Mouse (Mus musculus) retina, postnatal 7 days (tissue): ENCODE measurements around the gene Ptprh.
A peak's percentile ranks its signal among the peaks of the same experiment; 100 is the strongest.

Experiments used
- DNase-seq: peaks from one replicate; pipeline ENCODE4 v3.0.0-alpha.2; 2012; ENCODE audit warnings: low read depth, low spot score

The Ptprh gene

GRCm38 (mm10) chr7:4524212-4524922, 79.5 kb downstream of the Ptprh start, which contains the start of gene Tnni3:
Tnni3 (minus strand) TSS chr7:4524229.
- DNase-seq: peak; percentile 75

GRCm38 (mm10) chr7:4523205-4524130, 80.4 kb downstream of the Ptprh start:
- DNase-seq: no peak

DNA sequence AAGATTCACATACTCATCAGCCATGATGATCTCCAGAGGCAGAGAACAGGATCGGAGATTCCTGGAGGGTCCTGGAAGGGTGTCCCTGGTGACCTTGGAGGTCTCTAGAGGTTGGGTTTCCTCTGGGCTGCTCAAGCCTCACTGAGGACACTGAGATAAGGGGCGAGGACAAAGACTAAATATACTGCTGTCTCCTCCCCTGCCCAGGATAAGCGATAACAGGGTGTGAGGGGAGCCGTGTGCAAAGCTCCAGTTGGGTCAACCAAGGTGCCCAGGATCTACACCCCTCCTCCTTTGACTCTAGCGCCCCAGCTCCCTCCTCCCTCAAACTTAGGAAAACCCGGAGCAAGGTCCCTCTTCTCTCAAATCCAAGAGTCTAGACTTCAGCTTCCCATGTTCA, 81.5 kb downstream of the Ptprh start:
- no peak for DNase-seq

GRCm38 (mm10) chr7:4521231-4522003, 82.4 kb downstream of the Ptprh start:
- DNase-seq: no peak

DNA sequence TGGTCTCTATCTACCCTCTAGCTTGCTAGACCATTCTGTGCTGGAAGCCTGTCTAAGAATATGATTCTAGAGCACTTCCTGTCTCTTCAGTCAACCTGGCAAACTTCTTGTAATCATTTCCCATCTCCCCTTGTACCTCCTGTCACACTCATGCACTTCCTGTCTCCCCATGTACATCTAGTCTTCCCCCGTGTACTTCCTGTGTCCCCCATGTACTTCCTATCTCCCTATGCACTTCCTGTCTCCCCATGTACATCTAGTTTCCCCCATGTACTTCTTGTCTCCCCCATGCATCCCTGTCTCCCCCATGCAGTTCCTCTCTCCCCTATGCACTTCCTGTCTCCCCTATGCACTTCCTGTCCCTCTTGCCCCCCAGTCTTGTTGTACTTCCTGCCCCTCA, 85.4 kb downstream of the Ptprh start:
- DNase-seq: no peak

DNA sequence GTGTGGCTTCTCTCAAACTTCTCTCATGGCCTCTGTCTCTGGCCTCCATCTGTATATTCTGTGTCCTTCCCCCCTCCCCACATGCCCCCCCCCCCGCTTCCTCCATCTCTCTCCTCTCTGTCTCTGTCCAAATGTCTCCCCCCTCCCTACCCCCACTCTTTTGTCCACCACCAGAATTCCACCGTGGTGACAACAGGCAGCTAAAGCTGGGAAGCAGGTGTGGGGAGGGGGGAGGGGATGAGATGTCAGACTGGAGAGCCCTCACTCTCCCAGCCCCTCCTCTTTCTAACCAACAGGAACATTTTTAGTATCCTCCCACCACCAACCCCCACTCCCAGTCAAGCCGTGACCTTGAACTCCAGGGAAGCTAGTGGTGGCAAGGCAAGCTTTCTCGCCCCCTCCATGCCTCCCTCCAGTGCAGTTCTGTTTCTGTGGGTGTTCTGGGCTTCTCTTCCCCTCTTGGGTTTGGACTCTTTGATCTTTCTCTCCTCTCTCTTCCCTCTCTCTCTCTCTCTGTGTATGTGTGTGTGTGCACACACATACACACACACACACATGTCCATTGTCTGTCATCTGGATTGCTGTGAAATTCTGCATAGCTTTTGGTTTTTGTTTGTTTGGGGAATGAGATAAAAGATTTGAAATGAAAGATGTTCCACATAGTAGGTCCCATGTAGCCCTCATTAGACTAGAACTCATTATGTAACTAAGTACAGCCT, 87.3 kb downstream of the Ptprh start, which contains the start of gene Tnnt1:
Gene Tnnt1, minus strand, starts transcription at position 51 of the 719 bp plus-strand sequence.
- no peak for DNase-seq

DNA sequence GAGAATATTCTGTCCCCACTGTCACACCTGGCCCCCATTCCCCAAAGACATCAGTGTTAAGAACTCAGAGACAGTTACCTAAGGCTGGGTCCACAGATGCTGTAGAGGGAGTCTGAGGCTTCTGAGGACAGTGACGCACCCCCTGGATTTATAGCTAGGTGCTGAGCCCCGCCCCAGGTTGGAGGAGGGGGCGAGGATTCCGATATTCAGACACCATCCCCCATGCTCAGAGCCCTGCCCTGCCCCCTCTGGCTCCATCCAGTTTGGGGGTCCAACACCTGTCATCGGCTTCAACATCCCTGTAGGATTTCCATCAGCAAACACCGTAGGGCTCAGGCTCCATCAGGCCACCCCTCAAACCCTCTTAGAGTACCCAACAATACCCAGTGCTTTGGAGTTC, 88.0 kb downstream of the Ptprh start:
- no peak for DNase-seq

DNA sequence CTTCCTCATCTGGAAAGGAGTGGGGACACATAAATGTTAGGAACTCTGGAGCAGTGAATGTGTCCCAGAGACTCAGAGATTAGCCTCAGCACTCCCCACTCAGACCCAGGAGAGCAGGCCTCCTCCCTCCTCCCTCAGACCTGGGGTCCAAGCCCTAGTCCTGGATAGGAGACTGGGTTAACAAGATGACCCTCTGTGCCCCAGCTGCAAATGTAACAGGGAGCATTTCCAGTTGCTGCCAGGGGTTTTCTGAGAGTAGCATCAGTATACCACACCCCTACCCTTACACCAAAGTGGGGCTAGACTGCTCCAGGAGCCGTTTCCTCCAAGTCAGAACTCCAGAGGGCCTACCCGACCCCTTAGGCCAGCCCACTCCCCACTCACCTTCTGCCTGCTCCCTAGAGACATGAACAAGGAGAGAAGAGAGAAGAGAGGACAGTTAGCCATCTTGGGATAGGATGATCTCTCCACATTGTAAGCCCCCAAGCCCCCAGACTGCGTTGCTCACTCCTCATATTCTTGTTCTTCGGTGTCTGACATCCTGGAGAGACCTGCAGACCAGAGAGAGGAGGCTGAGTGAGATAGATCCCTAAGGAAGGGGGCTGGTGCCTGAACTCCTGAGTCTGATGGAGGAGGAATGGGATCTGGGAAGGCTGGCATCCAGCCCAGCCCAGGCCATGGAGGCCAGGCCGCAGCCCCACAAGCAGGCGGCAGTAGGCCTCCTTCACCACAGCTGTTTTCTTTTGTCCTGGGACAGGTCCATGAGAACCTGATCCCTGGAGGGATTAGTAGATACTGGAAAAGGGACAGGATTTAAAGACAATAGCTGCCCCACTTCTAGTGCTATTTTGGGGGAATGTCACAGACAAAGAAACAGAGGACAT, 89.8 kb downstream of the Ptprh start:
- DNase-seq: no peak

DNA sequence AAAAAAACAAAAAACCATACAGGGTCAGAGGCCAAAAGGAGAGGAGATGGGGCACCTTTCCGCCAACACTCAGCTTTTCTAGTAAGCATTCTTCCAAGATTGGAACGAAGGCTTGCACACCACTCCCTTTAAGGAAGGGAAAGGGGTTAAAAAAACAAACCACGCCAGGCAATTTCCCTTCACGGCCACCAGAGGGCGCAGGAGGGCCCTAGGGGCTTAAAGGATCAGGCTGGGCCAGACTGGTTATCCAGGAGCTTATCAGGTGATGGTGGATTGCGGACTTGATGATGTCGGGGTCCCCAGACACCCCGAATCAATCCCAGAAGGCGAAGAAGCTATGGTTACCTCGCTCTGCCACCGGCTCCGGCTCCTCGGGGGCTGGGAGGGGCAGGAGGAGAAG, 90.6 kb downstream of the Ptprh start:
- peak; percentile 72 for DNase-seq

GRCm38 (mm10) chr7:4511489-4512224, 92.2 kb downstream of the Ptprh start:
- no peak for DNase-seq

DNA sequence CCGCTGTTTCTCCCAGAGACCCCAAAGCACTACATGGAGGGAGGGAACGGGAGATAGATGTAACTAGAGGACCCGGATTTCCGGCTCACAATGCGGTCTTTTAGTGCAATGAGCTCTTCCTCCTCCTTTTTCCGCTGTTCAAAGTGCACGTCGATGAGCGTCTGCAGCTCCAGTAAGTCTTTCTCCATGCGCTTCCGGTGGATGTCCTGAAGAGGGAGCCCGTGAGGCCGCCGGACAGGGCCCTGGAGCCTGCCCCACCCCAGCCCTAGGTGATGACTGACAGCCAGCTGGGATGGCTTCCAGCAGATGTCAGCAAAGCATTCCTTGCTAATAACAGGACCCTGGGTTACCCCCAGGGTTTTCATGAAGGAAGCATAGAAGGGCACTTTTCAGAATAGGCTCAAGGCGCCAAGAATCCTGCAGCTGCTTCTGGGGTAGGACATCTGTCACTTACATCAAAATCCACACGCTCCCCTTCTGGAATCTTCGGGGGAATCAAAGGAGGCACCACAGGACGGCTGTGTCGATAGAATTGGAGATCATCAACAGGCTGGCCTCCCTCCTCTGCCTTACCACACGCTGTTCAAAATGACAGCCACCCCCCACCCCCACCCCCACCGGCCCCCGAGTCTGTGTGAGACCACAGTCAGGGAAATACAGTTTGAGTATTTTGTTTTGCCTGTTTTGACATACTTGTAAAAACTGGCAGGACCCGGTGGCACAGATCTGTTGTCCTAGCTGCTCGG, 93.8 kb downstream of the Ptprh start:
- peak; percentile 77 for DNase-seq

DNA sequence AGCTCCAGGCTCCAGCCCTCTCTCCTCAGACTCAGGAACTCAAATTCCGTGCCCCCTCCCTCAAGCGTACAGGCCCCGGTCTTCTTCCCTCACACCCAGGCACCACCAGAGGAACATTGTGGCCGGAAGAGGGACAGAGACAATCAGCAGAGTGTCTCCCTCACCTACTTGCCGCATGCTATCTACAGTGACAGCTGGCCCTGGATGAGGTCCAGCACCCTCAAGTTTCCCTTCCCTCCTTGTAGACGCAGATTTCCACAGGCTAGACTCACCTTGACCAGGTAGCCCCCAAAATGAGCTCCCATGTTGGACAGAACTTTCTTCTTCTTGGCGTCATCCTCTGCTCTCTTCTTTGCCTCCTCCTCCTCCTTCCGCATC, 95.1 kb downstream of the Ptprh start:
- DNase-seq: no peak

DNA sequence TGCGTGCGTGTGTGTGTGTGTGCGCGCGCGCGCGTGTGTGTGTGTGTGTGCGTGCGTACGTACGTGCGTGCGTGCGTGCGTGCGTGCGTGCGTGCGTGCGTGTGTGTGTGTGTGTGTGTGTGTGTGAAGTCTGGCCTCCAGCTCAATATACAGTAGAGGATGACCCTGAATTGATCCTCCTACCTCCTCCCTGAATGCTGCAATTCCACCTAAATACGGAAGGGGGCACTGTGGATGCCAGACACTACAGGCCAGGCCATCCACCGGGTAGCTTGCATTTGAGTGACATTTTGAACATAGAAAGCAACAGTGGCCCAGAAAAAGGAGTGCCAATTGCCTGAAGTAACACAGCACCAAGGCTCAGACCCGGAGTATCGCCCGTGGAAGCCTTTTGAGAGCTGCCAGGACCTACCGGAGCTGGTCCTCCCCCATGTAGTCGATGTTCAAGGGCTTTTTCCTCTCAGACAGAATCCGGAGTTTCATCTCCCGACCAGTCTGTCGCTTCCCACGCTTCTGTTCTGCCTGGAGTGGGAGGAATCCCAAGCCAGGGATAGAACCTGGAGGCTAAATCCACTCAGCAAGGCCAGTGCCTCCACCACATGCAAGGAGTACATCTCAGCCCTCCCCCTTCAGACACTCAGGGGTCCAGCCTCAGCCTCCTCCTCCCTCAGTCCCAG, 95.6 kb downstream of the Ptprh start:
- DNase-seq: no peak

- no peak for DNase-seq
These were observed 96.6 kb downstream of the Ptprh start for GRCm38 (mm10) chr7:4507220-4507619.

DNA sequence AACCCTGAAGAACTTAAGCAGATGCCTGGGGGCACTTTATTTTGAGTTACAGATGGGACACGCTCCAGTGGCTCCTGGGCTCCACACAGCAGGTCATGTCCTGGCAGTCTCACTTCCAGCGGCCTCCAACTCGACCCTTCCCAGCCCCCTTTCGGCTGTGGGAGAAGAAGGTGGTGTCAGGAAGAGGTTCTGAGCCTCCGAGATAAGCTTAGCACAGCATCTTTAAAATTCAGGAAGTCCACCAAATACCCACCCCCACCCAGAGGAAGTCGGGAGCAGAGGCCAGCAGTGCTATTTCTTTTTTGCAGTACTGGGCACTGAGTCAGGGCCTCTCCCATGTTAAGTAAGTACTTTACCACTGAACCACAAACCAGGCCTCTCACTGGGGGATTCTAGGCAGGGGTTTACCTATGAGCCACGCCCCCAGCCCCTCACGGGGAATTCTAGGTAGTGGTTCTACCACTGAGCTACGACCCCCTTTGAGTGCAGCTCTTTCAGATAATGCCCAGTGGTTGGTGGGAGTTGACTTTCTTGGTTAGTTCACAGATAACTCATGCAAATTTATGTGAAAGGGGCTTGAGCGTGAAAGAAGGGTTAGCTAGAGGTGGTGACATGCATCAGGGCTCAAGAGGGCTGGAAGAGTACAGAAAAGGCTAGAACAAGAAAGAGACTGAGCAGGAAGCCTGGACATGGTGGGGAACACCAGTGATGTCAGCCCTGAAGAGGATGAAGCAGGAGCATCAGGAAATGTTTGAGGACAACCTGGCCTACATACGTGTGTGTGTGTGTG, 99.0 kb downstream of the Ptprh start:
- no peak for DNase-seq

DNA sequence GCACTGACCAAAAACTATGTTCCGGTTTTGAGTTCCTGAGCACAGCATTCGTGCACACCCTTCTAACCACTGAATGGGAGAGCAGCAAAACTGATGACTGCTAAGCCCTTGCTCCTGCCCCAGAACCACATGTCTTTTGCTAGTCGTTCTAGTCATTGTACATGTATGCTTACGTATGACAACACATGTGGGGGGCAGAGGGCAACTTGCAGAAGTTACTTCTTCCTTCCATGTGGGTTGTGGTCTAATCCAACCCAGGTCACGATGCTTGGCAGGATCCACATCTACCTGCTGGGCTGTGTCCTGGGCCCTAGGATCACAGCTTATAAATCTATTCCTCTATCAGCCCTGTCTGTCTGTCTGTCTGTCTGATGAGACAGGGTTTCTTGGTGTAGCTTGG, 100.0 kb downstream of the Ptprh start:
- DNase-seq: no peak

GRCm38 (mm10) chr7:4503100-4503499, 100.7 kb downstream of the Ptprh start:
- no peak for DNase-seq
